In the genomic region with DNA sequence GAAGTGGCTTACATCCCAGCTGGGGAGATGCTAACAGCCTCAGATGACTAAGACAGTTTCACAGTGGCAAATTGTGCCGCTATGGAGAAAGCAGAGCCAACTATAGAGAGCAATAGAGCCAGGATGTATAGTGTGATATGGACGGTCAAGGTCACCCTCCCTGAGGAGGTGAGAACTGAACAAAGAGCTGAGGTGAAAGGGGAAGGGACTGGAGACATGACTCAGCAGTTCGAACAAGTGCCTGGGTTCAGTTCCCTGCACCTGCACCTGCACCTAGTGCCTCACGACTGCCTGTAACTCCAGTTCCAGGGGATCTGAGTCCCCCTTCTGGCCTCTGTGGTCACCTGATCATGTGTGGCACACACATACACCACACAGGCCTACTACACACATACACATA, we compare ENCODE assay signal across 13 mouse cellular contexts.
"Had no signal": no experiment of that assay in that cellular context is flagged by ENCODE, and none has a peak within 500 bp of the region (broad histone marks: within the 10 kb centered on the region; RNA-seq: fewer than 3 reads in every experiment).

No protein-coding gene starts in this region.

- ATAC-seq: midbrain, embryonic 13.5 days; midbrain, embryonic 15.5 days had no signal

- DNase-seq: lung, adult 18-20 months; lung, embryonic 14.5 days; lung, postnatal 10 days; lung, postnatal 4 days; right cerebral cortex, postnatal 14 days; thymus, adult 2 months; thymus, postnatal 25 days; thymus, postnatal 4 days had no signal

- H3K27me3 ChIP-seq: midbrain, embryonic 13.5 days; midbrain, embryonic 15.5 days; neural tube, embryonic 12.5 days; stomach, embryonic 15.5 days had no signal

- H3K4me3 ChIP-seq: midbrain, embryonic 13.5 days; midbrain, embryonic 15.5 days; neural tube, embryonic 12.5 days; stomach, embryonic 15.5 days had no signal

- H3K9ac ChIP-seq: lung, embryonic 14.5 days; midbrain, embryonic 13.5 days; midbrain, embryonic 15.5 days; neural tube, embryonic 12.5 days; stomach, embryonic 15.5 days had no signal

- H3K9me3 ChIP-seq: midbrain, embryonic 13.5 days; midbrain, embryonic 15.5 days; neural tube, embryonic 12.5 days; stomach, embryonic 15.5 days had no signal

- H3K27ac ChIP-seq: midbrain, embryonic 13.5 days; midbrain, embryonic 15.5 days; neural tube, embryonic 12.5 days; stomach, embryonic 15.5 days; stomach, postnatal 0 days had no signal

- H3K36me3 ChIP-seq: stomach, embryonic 15.5 days had no signal
